Mouse (Mus musculus): ENCODE results near the gene Bscl2.

GRCm38 (mm10) chr19:8818301-8818798 lies 18.9 kb upstream of the Bscl2 start:
- no peak for TF ChIP-seq EP300 (IDR thresholded peaks at IDR 0.05; ENCODE audit: low read depth)
- TF ChIP-seq CTCF (IDR thresholded peaks at IDR 0.05; ENCODE audit: low read depth) = no peak

Measured in liver, embryonic 14.5 days (tissue).